Mouse (Mus musculus) regulatory T cell (primary cell): ENCODE measurements at regions not wholly inside any gene's neighbourhood (a gene's known extent, or its start where the extent isn't known, plus 50 kb on each side); places are given as distances from the start of the nearest gene placed in this dataset.

Source experiments
- in situ Hi-C: fragments of 300-600 bp; cut with MboI, MseI; formaldehyde crosslinking; loops from one replicate; pipeline ENCODE4 v1.15.1; 2025; ENCODE audit warnings: high pct_unique_total_duplicates

DNA sequence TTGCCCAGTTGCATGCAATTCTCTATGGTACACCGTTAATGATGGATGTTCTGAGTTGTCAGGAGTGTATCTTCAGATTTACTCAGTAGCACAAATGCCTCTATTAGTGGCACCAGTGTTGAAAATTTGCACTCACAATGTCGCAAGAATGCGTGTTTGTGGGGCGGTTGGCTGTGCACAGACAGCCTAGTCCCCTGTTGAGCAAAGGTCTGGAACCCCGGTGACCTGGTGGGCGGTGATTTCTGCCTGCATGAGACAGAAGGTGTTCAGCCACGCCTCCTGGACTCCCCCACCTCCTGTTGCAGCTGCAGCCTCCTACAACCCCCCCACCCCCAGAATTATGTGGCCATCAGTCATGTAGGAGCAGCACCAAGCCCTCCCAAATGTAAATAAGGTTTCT is 338.9 kb upstream of the Spred2 start:
- in situ Hi-C loops: no loop called here

GRCm38 (mm10) chr11:19592506-19593355 is 331.4 kb upstream of the Spred2 start:
- in situ Hi-C loops: no loop called here

- in situ Hi-C loops: no loop called here
Measured at GRCm38 (mm10) chr11:19595107-19595506, 329.1 kb upstream of the Spred2 start.

DNA sequence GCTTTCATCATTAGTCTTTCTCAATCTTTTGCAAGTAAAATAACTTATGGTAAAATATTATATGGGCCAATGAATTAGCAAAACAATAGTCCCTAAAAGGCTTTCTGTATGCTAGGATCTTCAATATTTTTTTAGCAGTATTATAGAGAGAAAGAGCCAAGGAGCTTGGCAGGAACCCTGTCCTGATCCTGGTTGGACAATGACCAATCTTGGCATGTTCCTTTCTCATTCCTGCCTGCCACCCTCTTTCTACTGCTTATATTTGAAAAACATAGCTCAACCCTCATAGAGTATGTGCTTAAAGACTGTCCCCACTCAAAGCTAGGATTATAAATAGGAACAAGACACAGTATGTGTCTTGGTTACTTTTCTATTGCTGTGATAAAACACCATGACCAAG is 327.8 kb upstream of the Spred2 start:
- in situ Hi-C loops: no loop called here

DNA sequence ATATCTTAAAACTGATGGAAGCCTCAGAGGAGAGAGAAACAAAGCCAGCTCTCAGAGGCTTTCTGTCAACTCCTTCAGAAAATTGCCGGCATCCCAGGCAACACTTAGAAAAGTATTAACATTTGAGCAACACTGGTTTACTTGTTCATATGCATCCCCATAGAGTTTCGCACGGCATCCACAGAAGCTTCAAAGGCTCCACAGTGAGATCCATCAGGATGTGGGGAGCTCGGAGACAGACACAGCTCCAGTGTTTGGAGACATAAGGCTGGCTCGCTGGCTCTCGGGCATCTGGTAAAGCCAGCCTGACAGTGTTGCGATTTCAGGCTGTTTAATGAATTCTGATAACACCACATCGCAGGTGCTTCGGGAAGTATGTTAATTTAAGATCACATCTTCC is 324.7 kb upstream of the Spred2 start:
- in situ Hi-C loops: no loop called here

- in situ Hi-C loops: no loop called here
Measured at GRCm38 (mm10) chr11:19601216-19601938, 322.8 kb upstream of the Spred2 start.

DNA sequence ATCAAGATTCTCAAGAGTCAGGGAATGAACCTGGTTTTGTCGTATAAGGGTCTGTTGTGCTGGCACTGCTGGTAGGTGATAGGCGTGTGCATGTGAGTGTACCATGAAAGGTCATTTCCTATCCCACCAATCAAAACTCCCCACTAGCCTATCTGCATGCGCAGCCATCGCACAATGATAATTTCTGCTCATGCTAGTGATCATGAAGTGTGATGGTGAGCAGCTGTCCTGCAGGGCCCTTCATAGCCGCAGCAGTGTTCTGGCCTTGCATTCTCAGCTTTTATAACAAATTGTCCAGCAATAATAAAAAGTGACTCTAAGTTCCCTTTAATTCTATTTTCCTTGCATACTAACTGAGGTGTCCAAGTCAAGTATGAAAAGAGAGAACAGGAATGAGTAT is 321.7 kb upstream of the Spred2 start:
- in situ Hi-C loops: no loop called here

DNA sequence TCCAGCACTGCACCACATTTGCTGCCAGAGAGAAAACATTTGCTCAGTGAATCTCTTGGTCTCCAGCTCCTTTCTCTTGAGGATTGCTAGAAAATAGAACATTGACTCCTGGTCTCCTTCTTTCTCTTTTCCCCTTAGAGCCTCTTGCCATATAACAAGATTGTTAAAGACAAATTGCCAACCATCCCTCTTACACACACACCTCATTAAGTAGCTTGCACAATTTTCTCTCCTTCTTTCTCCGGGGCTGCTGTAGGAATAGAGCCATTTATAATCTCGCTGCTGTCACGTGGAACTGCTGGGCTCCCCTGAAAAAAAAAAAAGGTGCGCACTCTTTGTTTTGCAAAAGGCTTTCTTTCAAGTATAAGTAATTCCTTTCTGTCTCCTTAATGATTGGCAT is 318.6 kb upstream of the Spred2 start:
- in situ Hi-C loops: no loop called here

DNA sequence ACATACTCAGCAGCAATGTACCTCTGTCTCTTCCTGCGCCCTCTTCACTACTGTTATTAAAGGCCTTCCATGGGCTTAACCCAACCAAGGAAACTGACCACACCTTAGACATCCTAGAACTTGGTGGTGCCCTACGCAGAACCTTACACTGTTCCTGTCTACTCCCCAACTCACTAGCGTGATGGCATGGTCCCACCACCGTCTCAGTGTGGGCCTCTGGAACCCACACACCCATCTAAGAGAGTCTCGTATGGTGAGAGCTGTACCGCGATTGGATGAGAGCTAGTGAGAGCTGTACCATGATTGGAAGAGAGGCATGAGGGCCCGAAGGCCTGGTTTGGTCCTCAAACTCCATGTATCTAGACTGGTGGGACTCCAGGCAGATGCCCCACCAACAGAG is 317.2 kb upstream of the Spred2 start:
- in situ Hi-C loops: no loop called here

DNA sequence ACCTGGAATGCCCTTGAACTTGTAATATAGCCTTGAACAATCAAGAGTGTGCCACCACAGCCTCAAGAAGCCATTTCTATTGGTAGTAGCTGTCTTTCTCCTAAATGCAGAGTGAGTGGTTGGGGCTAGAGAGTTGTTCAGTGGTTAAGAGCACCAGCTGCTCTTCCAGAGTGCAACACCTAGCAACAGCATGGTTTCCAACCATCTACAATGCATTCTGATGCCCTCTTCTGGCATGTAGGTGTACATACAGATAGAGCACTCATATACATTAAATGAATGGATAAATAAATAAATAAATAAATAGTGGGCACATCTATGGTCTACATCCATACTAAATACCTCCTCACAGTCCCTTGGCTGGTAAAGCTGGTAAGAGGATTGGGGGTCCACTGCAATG is 316.2 kb upstream of the Spred2 start:
- in situ Hi-C loops: no loop called here

DNA sequence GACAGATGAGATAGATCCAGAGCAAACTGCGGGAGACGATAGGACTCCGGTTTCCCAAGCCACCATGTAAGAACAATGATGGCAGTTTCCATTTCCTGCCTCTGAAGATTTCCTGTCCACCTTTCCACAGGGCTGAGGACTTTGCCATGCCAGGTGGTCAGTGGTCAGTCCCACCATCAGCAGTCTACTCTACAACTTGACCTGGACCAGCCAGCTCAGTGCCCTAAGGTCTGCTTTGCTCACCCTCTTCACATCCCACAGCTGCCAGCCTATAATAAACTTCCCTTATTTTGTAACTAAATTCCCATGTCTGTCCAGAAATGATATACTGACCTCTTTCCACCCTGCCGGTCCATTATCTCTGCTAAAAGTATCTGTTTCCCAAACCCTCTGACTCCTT is 315.7 kb upstream of the Spred2 start:
- in situ Hi-C loops: no loop called here

DNA sequence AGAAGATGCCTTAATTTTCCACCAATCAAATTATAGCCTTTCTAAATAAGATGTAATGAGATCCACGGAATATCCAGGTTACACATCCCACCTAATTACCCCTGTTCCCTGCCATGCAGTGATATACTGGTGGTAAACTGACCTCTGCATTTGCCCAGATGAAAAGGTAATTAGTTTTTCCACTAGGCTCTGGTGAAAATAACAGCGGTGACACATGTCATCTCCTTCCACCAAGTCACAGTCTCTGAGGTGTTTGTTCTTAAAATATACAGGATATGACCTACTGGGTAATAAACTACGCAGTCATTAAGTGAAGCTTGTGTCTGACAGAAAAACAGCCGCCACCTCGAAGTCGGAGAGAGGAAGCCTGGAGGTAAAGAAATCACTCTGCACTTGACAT is 313.6 kb upstream of the Spred2 start:
- in situ Hi-C loops: no loop called here

GRCm38 (mm10) chr11:19611217-19611616 is 313.0 kb upstream of the Spred2 start:
- in situ Hi-C loops: no loop called here

- in situ Hi-C loops: no loop called here
Measured at GRCm38 (mm10) chr11:19616520-19616919, 307.7 kb upstream of the Spred2 start.

DNA sequence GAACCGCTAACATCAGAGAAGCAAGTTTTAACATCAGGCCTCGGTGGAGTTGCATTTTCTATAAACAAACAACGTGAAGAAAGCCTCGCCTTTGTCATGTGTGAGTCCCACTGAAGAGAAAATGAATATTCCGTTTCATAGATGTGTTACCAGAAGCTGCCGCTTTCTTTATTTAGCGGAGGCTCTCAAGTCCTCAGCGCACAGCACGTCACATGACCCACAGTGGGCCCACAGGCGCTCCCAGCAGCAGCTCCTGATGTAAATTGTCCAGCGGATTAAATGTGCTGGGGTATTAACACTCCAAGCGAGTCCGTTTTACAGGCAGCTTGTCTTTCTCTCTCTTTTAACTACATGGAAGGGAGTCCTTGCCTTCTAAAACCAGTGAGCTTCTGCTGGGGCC is 304.7 kb upstream of the Spred2 start:
- in situ Hi-C loops: no loop called here

- in situ Hi-C loops: no loop called here
Measured at GRCm38 (mm10) chr11:19631055-19631695, 293.0 kb upstream of the Spred2 start.

GRCm38 (mm10) chr11:19632477-19632876 is 291.7 kb upstream of the Spred2 start:
- in situ Hi-C loops: no loop called here

DNA sequence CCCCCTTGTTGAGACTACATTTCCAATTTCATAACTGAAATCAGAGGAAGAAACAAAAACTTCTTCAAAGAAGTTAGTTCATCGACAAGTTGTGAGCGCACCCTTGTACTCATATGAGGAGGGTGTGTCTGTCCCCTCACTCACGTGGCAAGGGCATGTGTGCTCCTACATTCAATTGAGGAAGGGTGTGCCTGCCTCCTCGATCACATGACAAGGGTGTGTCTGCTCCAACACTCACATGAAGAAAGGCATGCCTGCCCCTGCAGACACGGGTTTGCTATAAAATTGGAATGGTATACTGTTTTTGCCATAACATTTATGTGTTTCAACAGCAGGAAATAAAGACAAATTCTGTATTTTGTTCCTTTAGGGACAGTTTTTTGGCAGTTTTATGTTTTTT is 290.6 kb upstream of the Spred2 start:
- in situ Hi-C loops: no loop called here

DNA sequence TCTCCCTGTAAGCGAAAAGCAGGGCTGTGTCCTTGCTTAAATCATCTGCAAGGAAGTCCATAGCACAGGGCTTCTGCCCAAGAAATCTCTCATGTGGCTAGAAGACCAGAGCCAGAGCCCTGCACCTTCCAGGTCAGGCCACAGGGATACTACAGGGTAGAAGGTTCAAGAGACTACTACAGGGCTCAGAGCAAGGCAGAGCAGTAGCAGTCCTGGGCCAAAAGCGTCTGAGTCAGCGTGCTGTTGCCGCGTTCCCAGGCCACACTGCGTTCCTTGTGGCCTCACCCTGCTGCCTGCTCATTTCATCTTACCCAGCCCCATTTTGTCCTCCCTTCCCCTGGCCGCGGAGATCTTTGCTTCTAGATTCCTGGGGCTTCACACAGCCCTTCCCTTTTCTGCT is 283.0 kb upstream of the Spred2 start:
- in situ Hi-C loops: no loop called here

- in situ Hi-C loops: no loop called here
Measured at GRCm38 (mm10) chr11:19644116-19644795, 279.9 kb upstream of the Spred2 start.

- in situ Hi-C loops: no loop called here
Measured at GRCm38 (mm10) chr11:19645106-19645505, 279.1 kb upstream of the Spred2 start.

DNA sequence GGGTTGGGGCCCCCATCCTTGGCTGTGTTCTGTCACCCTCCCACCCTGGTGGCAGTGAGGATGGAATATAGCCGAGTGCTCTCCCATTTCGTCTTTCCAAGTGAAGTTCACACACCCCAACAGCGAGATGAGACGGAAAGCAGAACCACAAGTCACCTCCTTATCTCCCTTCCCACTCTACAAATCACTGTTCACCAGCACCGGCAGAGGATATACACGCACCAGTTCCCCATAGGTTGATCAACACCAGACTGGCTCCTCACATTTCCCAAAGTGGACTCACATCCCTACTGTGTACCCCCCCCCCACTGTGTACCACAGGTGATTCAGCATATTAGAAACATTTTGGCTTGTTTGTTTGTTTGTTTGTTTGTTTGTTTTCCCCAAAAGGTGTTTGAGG is 272.7 kb upstream of the Spred2 start:
- in situ Hi-C loops: no loop called here
